Mouse (Mus musculus) telencephalon, adult 2 months (tissue): ENCODE data around the gene C1qc.

Experiments used
- DNase-seq: peaks from one replicate; pipeline ENCODE4 v3.0.0-alpha.2; 2011; ENCODE audit warnings: low read depth, low spot score

Gene C1qc

GRCm38 (mm10) chr4:136892811-136893210, at the start of gene C1qc:
Gene C1qc (minus strand): TSS chr4:136893065.
- peak; percentile 63 for DNase-seq

- no peak for DNase-seq
Measured at GRCm38 (mm10) chr4:136937935-136938334, 45.1 kb upstream of the C1qc start.

GRCm38 (mm10) chr4:136937344-136937743, 44.5 kb upstream of the C1qc start:
- DNase-seq = no peak

GRCm38 (mm10) chr4:136934746-136935613, 42.1 kb upstream of the C1qc start:
- DNase-seq = no peak

- no peak for DNase-seq
Measured at GRCm38 (mm10) chr4:136930474-136930873, 37.6 kb upstream of the C1qc start.

- DNase-seq = no peak
Measured at GRCm38 (mm10) chr4:136928928-136929327, 36.1 kb upstream of the C1qc start.

GRCm38 (mm10) chr4:136925804-136926203, 32.9 kb upstream of the C1qc start:
- no peak for DNase-seq

- no peak for DNase-seq
Measured at GRCm38 (mm10) chr4:136924529-136924928, 31.7 kb upstream of the C1qc start.

GRCm38 (mm10) chr4:136919526-136919925, 26.7 kb upstream of the C1qc start:
- peak; percentile 41 for DNase-seq

GRCm38 (mm10) chr4:136918834-136919233, 26.0 kb upstream of the C1qc start:
- no peak for DNase-seq

GRCm38 (mm10) chr4:136917165-136917524, 24.3 kb upstream of the C1qc start:
- DNase-seq = no peak

- no peak for DNase-seq
Measured at GRCm38 (mm10) chr4:136916359-136917164, 23.7 kb upstream of the C1qc start.

GRCm38 (mm10) chr4:136912841-136913240, 20.0 kb upstream of the C1qc start:
- DNase-seq = no peak

- peak; percentile 32 for DNase-seq
Measured at GRCm38 (mm10) chr4:136911804-136912203, 18.9 kb upstream of the C1qc start.

- no peak for DNase-seq
Measured at GRCm38 (mm10) chr4:136911211-136911646, 18.4 kb upstream of the C1qc start.

GRCm38 (mm10) chr4:136907809-136908208, 14.9 kb upstream of the C1qc start:
- DNase-seq = no peak

GRCm38 (mm10) chr4:136907033-136907432, 14.2 kb upstream of the C1qc start:
- DNase-seq = no peak

- no peak for DNase-seq
Measured at GRCm38 (mm10) chr4:136904767-136905539, 12.1 kb upstream of the C1qc start.

- no peak for DNase-seq
Measured at GRCm38 (mm10) chr4:136899154-136899553, 6.3 kb upstream of the C1qc start.

GRCm38 (mm10) chr4:136898637-136899036, 5.8 kb upstream of the C1qc start, which contains the start of gene C1qa:
Gene C1qa (minus strand): TSS chr4:136898803.
- DNase-seq = no peak

- no peak for DNase-seq
Measured at GRCm38 (mm10) chr4:136898084-136898598, 5.3 kb upstream of the C1qc start.

GRCm38 (mm10) chr4:136896461-136896860, 3.6 kb upstream of the C1qc start:
- DNase-seq = no peak
